Mouse (Mus musculus) gastrocnemius, postnatal 4 days (tissue): ENCODE data around the gene Traf1. TPM values are rescaled to one million over a fixed set of nuclear protein-coding genes. Genes with fewer than 3 reads are reported as not detected.

Experiments used
- DNase-seq, 2 experiments: peaks; one replicate each; pipeline ENCODE4 v3.0.0; 2021 to 2022; ENCODE audit warnings: low spot score in 2 of 2, mixed read lengths in 2 of 2
- long read RNA-seq, 2 experiments: library from polyadenylated mRNA; stranded (forward); transcript quantifications; one replicate each; pipeline ENCODE4 v2.0.0; 2021
- total RNA-seq, 2 experiments: library from RNA; stranded (reverse); gene quantifications; 2 replicates each; pipeline ENCODE4 v1.2.3; 2021

Traf1 gene
- 1 to 10 TPM; 1.7 to 3.5 TPM for total RNA-seq
- long read RNA-seq, experiment 1, partial matches to known transcripts: 0 of 2 reads
- long read RNA-seq, experiment 1, other reads (novel, unspliced or antisense): 0 of 2 reads
- long read RNA-seq, experiment 2, partial matches to known transcripts: 0 of 2 reads
- long read RNA-seq, experiment 2, other reads (novel, unspliced or antisense): 2 of 2 reads

GRCm38 (mm10) chr2:34961481-34962036 lies at the start of gene Traf1:
Traf1 (minus strand) TSS chr2:34961772.
- peak; percentile 34 to 44 for DNase-seq

GRCm38 (mm10) chr2:34998956-34999355 lies 37.4 kb upstream of the Traf1 start:
- DNase-seq: no peak

GRCm38 (mm10) chr2:34996506-34996905 lies 34.9 kb upstream of the Traf1 start:
- no peak for DNase-seq

- DNase-seq: no peak
Observed at GRCm38 (mm10) chr2:34993696-34994356, 32.3 kb upstream of the Traf1 start.

GRCm38 (mm10) chr2:34992729-34993695 lies 31.4 kb upstream of the Traf1 start:
- DNase-seq: no peak

GRCm38 (mm10) chr2:34991966-34992365 lies 30.4 kb upstream of the Traf1 start:
- DNase-seq: no peak

GRCm38 (mm10) chr2:34989749-34990148 lies 28.2 kb upstream of the Traf1 start:
- DNase-seq: no peak

GRCm38 (mm10) chr2:34987595-34987994 lies 26.0 kb upstream of the Traf1 start:
- no peak for DNase-seq

GRCm38 (mm10) chr2:34984885-34985284 lies 23.3 kb upstream of the Traf1 start:
- no peak for DNase-seq

GRCm38 (mm10) chr2:34982906-34983698 lies 21.5 kb upstream of the Traf1 start:
- DNase-seq: peak in 1 of 2 experiments; percentile 35

GRCm38 (mm10) chr2:34982096-34982724 lies 20.6 kb upstream of the Traf1 start:
- peak in 1 of 2 experiments; percentile 24 for DNase-seq

- DNase-seq: no peak
Observed at GRCm38 (mm10) chr2:34979459-34980011, 18.0 kb upstream of the Traf1 start.

- DNase-seq: no peak
Observed at GRCm38 (mm10) chr2:34978226-34978625, 16.7 kb upstream of the Traf1 start.

- no peak for DNase-seq
Observed at GRCm38 (mm10) chr2:34976945-34977658, 15.5 kb upstream of the Traf1 start.

- DNase-seq: no peak
Observed at GRCm38 (mm10) chr2:34976447-34976846, 14.9 kb upstream of the Traf1 start.

- no peak for DNase-seq
Observed at GRCm38 (mm10) chr2:34973087-34973486, 11.5 kb upstream of the Traf1 start.

GRCm38 (mm10) chr2:34971080-34971888 lies 9.7 kb upstream of the Traf1 start:
- DNase-seq: no peak

- DNase-seq: peak; percentile 79 to 86
Observed at GRCm38 (mm10) chr2:34970092-34970750, 8.6 kb upstream of the Traf1 start.
